In the genomic region with DNA sequence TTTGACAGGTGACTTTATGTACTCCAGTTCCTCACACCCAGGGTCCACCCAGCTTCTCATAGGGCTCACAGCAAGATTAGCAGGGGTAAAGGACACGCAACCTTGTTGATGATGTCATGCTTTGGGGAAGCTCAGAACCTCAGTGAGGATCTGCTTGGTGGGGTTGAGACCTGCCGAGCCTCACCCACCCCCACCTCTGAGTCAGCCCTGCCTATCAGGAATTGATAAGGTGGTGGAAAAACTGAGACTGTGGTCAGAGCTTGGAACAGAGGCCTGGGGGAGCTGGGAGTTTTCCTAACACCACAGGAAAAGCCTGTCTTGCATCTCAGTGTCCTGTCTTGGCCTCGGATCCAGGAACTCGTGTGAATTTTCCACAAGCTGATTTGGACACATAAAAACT, we compare ENCODE assay signal across 29 mouse cellular contexts.
DNase-seq lines count a peak whose midpoint lies in the region; ATAC-seq and TF ChIP-seq lines count a peak whose summit lies in the region.
"Had no signal": no experiment of that assay in that cellular context is flagged by ENCODE, and none has a peak within 500 bp of the region (broad histone marks: within the 10 kb centered on the region; RNA-seq: fewer than 3 reads in every experiment).

No protein-coding gene starts in this region.

- H3K9me3 ChIP-seq in heart, embryonic 13.5 days = peaks cover 7% of the 10 kb centered on the region; the same call in 1 of the 2 replicates
- no peaks in the 10 kb centered on the region for H3K9me3 ChIP-seq in stomach, postnatal 0 days (ENCODE audit: control insufficient read depth, low read length)
- H3K9me3 ChIP-seq: embryonic facial prominence, embryonic 12.5 days; forebrain, embryonic 15.5 days; hindbrain, embryonic 10.5 days; limb, embryonic 13.5 days; lung, embryonic 15.5 days; neural tube, embryonic 12.5 days had no signal

- no peak for TF ChIP-seq POLR2A in heart, adult 2 months (IDR thresholded peaks at IDR 0.05; ENCODE audit: insufficient read depth, low read depth, low read length)

- no peaks in the 10 kb centered on the region for H3K36me3 ChIP-seq in heart, adult 2 months (ENCODE audit: control insufficient read depth, insufficient read depth, low read length)
- H3K36me3 ChIP-seq in heart, embryonic 13.5 days = no peaks in the 10 kb centered on the region
- H3K36me3 ChIP-seq in stomach, postnatal 0 days (ENCODE audit: control insufficient read depth, insufficient read depth, low read length) = no peaks in the 10 kb centered on the region
- H3K36me3 ChIP-seq: embryonic facial prominence, embryonic 12.5 days; forebrain, embryonic 15.5 days; hindbrain, embryonic 10.5 days; limb, embryonic 13.5 days; lung, embryonic 15.5 days; neural tube, embryonic 12.5 days had no signal

- no peak overlapping the region for H3K27ac ChIP-seq in heart, adult 2 months
- peak overlapping the region; percentile 87 for H3K27ac ChIP-seq in heart, embryonic 13.5 days (replicated peaks)
- H3K27ac ChIP-seq in stomach, postnatal 0 days (replicated peaks) = 0 out of 2 replicates have a peak overlapping the region, but pooled peaks have one; percentile 45
- H3K27ac ChIP-seq: embryonic facial prominence, embryonic 12.5 days; forebrain, embryonic 15.5 days; gastrocnemius, adult 2 months; hindbrain, embryonic 10.5 days; left cerebral cortex, adult 2 months; limb, embryonic 13.5 days; lung, embryonic 15.5 days; neural tube, embryonic 12.5 days had no signal

- H3K4me3 ChIP-seq in heart, adult 2 months = no peak overlapping the region
- no peak overlapping the region for H3K4me3 ChIP-seq in heart, embryonic 13.5 days
- no peak overlapping the region for H3K4me3 ChIP-seq in stomach, postnatal 0 days (ENCODE audit: low read depth, low read length)
- H3K4me3 ChIP-seq: embryonic facial prominence, embryonic 12.5 days; forebrain, embryonic 15.5 days; gastrocnemius, adult 2 months; hindbrain, embryonic 10.5 days; left cerebral cortex, adult 2 months; limb, embryonic 13.5 days; lung, embryonic 15.5 days; neural tube, embryonic 12.5 days had no signal

- H3K4me1 ChIP-seq in heart, adult 2 months (ENCODE audit: control insufficient read depth, insufficient read depth, low read length) = no peaks in the 10 kb centered on the region
- H3K4me1 ChIP-seq in heart, embryonic 13.5 days = peaks cover 23% of the 10 kb centered on the region
- H3K4me1 ChIP-seq in stomach, postnatal 0 days (replicated peaks; ENCODE audit: control insufficient read depth, insufficient read depth) = no peaks in the 10 kb centered on the region
- H3K4me1 ChIP-seq: lung, embryonic 15.5 days had no signal

- DNase-seq in heart, adult 2 months = peak in 1 of 2 experiments; percentile 11
- DNase-seq in heart, postnatal 36 days = no peak
- DNase-seq in heart, postnatal 25 days (ENCODE audit: low spot score) = peak; percentile 6
- DNase-seq in stomach, postnatal 0 days (ENCODE audit: low spot score) = peak; percentile 68
- DNase-seq in kidney, adult 8-10 months = no peak
- no peak for DNase-seq in adrenal gland, adult (ENCODE audit: inconsistent age in 2 of 2, low spot score in 1 of 2)
- no peak for DNase-seq in urinary bladder, postnatal 25 days (ENCODE audit: low spot score)
- DNase-seq: adrenal gland, postnatal 14 days; cerebellum, adult 11 months; cerebellum, adult 9-10 months; cerebellum, postnatal 36 days; gastrocnemius, adult 2 months; kidney, postnatal 14 days; lung, postnatal 36 days; right cerebral cortex, postnatal 4 days; thymus, postnatal 14 days had no signal

- TF ChIP-seq CTCF in heart, adult 2 months (IDR thresholded peaks at IDR 0.05) = no peak
- TF ChIP-seq CTCF in stomach, postnatal 0 days (IDR thresholded peaks at IDR 0.05; ENCODE audit: low read depth) = no peak

- intact Hi-C loops in heart, adult 2 months (cut with DNase I) = no loop called here
- intact Hi-C loops in heart, postnatal 36 days (cut with DNase I) = loop anchor here (5.0 kb wide), 1 partner anchor 120 kb away; the partner anchor contains the start of gene Sall1
- intact Hi-C loops in heart, postnatal 25 days (cut with DNase I) = no loop called here

- no peaks in the 10 kb centered on the region for H3K79me2 ChIP-seq in heart, adult 2 months (replicated peaks; ENCODE audit: control insufficient read depth, insufficient read depth, low read length)

- WGBS in heart, adult 2 months = 31% methylated on average over 4 of the region's 4 CpGs
- 18% methylated on average over 4 of the region's 4 CpGs for WGBS in heart, embryonic 13.5 days
- 54% methylated on average over 4 of the region's 4 CpGs for WGBS in stomach, postnatal 0 days

- no peak overlapping the region for H3K9ac ChIP-seq in heart, adult 2 months (ENCODE audit: low read depth, low read length)
- H3K9ac ChIP-seq in heart, embryonic 13.5 days = no peak overlapping the region
- H3K9ac ChIP-seq in stomach, postnatal 0 days (ENCODE audit: low read length) = no peak overlapping the region
- H3K9ac ChIP-seq: embryonic facial prominence, embryonic 12.5 days; forebrain, embryonic 15.5 days; limb, embryonic 13.5 days; lung, embryonic 15.5 days; neural tube, embryonic 12.5 days had no signal

- H3K27me3 ChIP-seq in heart, adult 2 months (ENCODE audit: control insufficient read depth, insufficient read depth, low read length) = no peaks in the 10 kb centered on the region; the same call in 1 of the 2 replicates
- H3K27me3 ChIP-seq in heart, embryonic 13.5 days (replicated peaks) = peaks cover 76% of the 10 kb centered on the region
- no peaks in the 10 kb centered on the region for H3K27me3 ChIP-seq in stomach, postnatal 0 days (ENCODE audit: control insufficient read depth, insufficient read depth, low read length)
- H3K27me3 ChIP-seq: forebrain, embryonic 15.5 days; lung, embryonic 15.5 days; neural tube, embryonic 12.5 days; Patski had no signal

- TF ChIP-seq EP300 in heart, adult 2 months (IDR thresholded peaks at IDR 0.05; ENCODE audit: insufficient read depth, low read depth, low read length) = 0 out of 2 replicates have a peak, but pooled peaks have one; percentile 17
- TF ChIP-seq EP300 in stomach, postnatal 0 days (optimal IDR thresholded peaks at IDR 0.05) = no peak

- ATAC-seq in heart, embryonic 13.5 days (ENCODE audit: extremely low read depth, insufficient number of reproducible peaks, low FRiP score, low TSS enrichment) = peak; percentile 64; the same call in 1 of the 2 replicates
- ATAC-seq in stomach, postnatal 0 days (ENCODE audit: low FRiP score, low TSS enrichment) = peak; percentile 74
- ATAC-seq: forebrain, embryonic 15.5 days; hindbrain, embryonic 16.5 days; midbrain, embryonic 16.5 days; Patski had no signal

- no peak overlapping the region for H3K4me2 ChIP-seq in heart, embryonic 13.5 days
- no peak overlapping the region for H3K4me2 ChIP-seq in stomach, postnatal 0 days (replicated peaks; ENCODE audit: low read depth)
- H3K4me2 ChIP-seq: embryonic facial prominence, embryonic 12.5 days; forebrain, embryonic 15.5 days; limb, embryonic 13.5 days; liver, embryonic 11.5 days; lung, embryonic 15.5 days; midbrain, embryonic 11.5 days; neural tube, embryonic 12.5 days had no signal

Comparison
In these comparisons a context has a peak if more than half of its experiments do, and no peak if none do; other contexts are left out.
1. DNase-seq: peak in heart, postnatal 25 days (single experiment) and stomach, postnatal 0 days (single experiment); none in heart, postnatal 36 days (0 of 2), kidney, adult 8-10 months (0 of 2), adrenal gland, adult (0 of 2) and urinary bladder, postnatal 25 days (single experiment).